Mouse (Mus musculus) testis, adult 2 months (tissue): ENCODE data around the gene Hscb. TPM values are rescaled to one million over a fixed set of nuclear protein-coding genes. Genes with fewer than 3 reads are reported as not detected.
A peak's percentile ranks its signal among the peaks of the same experiment; 100 is the strongest.

Source experiments
- H3K27ac ChIP-seq: fragments of 200-500 bp; 2 replicates; pipeline ENCODE4 v1.5.1; 2012; ENCODE audit warnings: low read depth, low read length; ENCODE audit not compliant: control insufficient read depth, insufficient read depth
- H3K27me3 ChIP-seq: fragments of 200-500 bp; 2 replicates; pipeline ENCODE4 v1.6.1; 2012; ENCODE audit warnings: mild to moderate bottlenecking, low read length, moderate library complexity; ENCODE audit not compliant: control insufficient read depth, insufficient read depth
- H3K36me3 ChIP-seq: fragments of 200-500 bp; 2 replicates; pipeline ENCODE4 v1.6.1; 2012; ENCODE audit warnings: mild to moderate bottlenecking, low read length; ENCODE audit not compliant: control insufficient read depth, insufficient read depth
- H3K4me1 ChIP-seq: fragments of 200-500 bp; 2 replicates; pipeline ENCODE4 v1.6.1; 2012; ENCODE audit warnings: low read length; ENCODE audit not compliant: control insufficient read depth, insufficient read depth
- H3K4me3 ChIP-seq: fragments of 200-500 bp; 2 replicates; pipeline ENCODE4 v1.5.1; 2012; ENCODE audit warnings: low read depth, mild to moderate bottlenecking, low read length, moderate library complexity, mixed read lengths; ENCODE audit not compliant: control insufficient read depth
- CTCF ChIP-seq: fragments of 200-500 bp; IDR thresholded peaks from 2 replicates; pipeline ENCODE4 v1.5.1; 2012; ENCODE audit warnings: low read depth, mild to moderate bottlenecking, inconsistent platforms, low read length, moderate library complexity; ENCODE audit not compliant: control insufficient read depth, insufficient read depth, insufficient replicate concordance
- POLR2A ChIP-seq: fragments of 200-500 bp; IDR thresholded peaks from 2 replicates; pipeline ENCODE4 v1.6.1; 2012; ENCODE audit warnings: low read depth, mild to moderate bottlenecking, inconsistent platforms, low read length, moderate library complexity; ENCODE audit not compliant: control insufficient read depth
- polyA plus RNA-seq: library from polyadenylated mRNA; depleted of rRNA; stranded (reverse); fragments of >200 nt; gene quantifications from 2 replicates; pipeline ENCODE4 v1.2.3, GENCODE M21; 2012

Hscb gene
- polyA plus RNA-seq, 1 experiment, result 16.3 TPM

DNA sequence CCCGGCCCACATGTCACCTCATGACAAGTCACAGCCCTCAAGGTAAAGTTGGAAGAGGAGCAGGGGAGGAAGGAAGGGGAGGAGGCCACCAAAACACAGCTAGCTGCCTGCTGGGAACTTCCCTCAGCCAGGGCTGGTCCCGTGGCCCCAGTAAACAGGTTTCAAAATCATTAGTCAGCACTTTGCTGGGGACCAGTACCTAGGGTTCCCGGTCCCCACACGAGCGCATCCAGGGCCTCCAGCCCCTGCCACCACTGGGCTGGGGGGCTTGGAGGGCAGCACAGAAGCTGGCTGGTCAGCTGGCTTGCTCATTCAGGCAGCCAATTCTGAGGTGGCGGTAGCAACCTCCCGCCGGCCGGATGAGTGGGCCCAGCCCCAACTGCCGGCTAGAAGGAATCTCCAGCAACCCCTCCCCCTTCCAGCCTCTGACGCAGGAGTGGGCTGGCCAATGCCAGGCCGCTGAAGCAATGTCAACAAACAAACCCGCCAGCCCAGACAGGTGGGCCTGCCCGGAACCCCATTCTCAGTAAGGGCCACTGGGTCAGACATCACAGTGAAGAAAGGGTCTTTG lies 31.4 kb downstream of the Hscb start:
- no peaks in the 10 kb centered on the region for H3K27me3 ChIP-seq
- TF ChIP-seq CTCF (no peak), POLR2A (peak; percentile 63)
- H3K4me3 ChIP-seq, result peak overlapping the region; percentile 98
- no peaks in the 10 kb centered on the region for H3K36me3 ChIP-seq
- peak overlapping the region; percentile 87 for H3K27ac ChIP-seq
- peaks cover 19% of the 10 kb centered on the region for H3K4me1 ChIP-seq

DNA sequence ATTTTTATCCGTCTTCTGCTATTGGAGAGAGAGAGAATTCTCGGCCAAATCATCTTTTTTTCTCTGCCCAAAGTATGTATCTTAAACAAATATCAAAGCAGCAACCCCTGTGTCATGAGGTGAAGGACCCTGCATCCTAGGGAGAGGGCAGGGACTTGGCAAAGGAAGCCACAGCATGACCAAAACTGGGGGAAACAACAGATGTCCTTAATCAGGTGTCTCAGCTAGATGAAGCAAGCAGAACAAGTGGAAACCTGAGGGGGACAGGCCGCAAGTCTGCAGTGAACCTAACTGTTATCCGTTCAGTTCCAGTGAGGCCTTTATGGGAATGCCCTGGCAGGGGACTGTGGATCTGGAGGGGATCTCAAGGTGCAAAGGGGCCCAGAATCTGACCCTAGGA lies 32.1 kb downstream of the Hscb start:
- TF ChIP-seq POLR2A, result no peak
- H3K4me3 ChIP-seq, result peak overlapping the region; percentile 98
- no peaks in the 10 kb centered on the region for H3K36me3 ChIP-seq
- no peak overlapping the region; the same call in 1 of the 2 replicates for H3K27ac ChIP-seq
- H3K4me1 ChIP-seq, result peaks cover 19% of the 10 kb centered on the region
- no peaks in the 10 kb centered on the region for H3K27me3 ChIP-seq

DNA sequence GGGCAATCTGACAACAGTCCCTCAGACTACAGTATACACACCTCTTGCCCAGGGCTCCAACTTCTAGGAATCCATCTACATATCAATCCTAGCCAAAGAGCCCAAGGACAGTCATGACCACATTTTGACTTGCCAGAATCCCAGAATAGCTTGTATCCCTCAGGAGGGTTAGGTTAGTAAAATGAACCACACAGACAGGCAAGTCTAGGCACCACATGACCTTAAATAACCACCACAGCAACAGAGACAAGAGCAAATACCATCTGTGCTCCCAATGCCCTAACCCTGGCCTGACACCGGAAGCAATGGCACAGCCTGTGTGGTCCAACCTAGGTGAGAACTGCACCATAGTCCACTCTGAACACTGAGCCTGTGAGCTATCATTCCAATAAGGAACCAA lies 32.9 kb downstream of the Hscb start:
- Histone ChIP-seq H3K27me3 (no peaks in the 10 kb centered on the region), H3K4me3 (peak overlapping the region; percentile 54), H3K36me3 (no peaks in the 10 kb centered on the region), H3K4me1 (peaks cover 19% of the 10 kb centered on the region), H3K27ac (no peak overlapping the region)
- TF ChIP-seq POLR2A (no peak), CTCF (no peak)

DNA sequence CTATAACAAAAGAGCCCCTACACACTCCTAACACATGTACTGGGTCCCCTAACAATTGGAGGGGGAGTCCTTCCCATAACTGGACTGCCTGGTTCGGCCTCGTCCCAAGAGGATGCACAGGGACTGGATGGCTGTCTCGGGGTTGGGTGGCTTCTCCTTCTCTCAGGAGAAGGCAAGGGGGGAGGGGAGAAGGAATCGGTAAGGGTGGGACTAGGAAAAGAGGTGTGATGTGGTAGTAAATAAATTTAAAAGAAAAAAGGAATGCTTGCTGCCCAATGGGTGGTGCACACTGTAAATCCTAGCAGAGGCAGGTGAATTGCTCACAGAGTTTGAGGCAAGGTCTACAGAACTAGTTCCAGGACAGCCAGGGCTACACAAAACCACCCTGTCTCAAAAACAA lies 33.4 kb downstream of the Hscb start:
- Histone ChIP-seq H3K4me3 (no peak overlapping the region), H3K27ac (no peak overlapping the region), H3K27me3 (no peaks in the 10 kb centered on the region), H3K4me1 (peaks cover 19% of the 10 kb centered on the region), H3K36me3 (no peaks in the 10 kb centered on the region)
- TF ChIP-seq CTCF, result no peak
- no peak for TF ChIP-seq POLR2A

DNA sequence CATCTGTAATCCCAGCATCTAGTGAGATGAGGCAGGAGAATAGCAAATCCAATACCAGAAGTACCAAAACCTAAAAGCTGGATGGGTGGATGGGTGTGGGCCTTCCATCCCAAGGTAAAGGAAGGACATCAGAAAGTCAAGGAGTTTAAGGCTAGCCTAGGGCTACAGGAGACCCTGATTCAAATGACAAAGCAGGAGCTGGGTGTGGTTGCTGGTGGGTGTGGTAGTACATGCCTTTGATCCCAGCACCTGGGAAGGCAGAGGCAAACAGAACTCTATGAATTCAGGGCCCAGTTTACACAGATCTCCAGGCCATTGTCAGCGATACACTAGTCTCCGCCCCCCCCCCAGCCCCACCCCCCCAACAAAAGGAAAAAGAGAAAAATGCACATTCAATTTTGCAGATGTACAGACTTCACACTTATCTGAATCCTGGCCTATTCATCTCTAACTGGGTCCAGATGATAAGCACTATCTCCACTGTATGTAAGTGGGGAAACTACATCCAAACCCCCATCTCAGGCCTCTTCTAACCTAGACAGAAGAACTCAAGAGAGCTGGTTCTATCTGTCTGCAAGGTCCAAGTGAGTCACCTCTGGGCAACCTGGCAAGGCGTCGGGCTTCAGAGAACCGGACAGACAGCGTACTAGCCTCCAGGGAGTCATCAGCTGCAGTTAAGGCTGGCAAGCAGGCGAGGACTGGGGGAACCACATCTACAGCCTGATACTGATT lies 35.4 kb downstream of the Hscb start:
- H3K4me3 ChIP-seq, result no peak overlapping the region
- peaks cover 16% of the 10 kb centered on the region for H3K4me1 ChIP-seq
- no peaks in the 10 kb centered on the region for H3K36me3 ChIP-seq
- no peak overlapping the region for H3K27ac ChIP-seq
- TF ChIP-seq CTCF (no peak), POLR2A (no peak)
- H3K27me3 ChIP-seq, result no peaks in the 10 kb centered on the region

DNA sequence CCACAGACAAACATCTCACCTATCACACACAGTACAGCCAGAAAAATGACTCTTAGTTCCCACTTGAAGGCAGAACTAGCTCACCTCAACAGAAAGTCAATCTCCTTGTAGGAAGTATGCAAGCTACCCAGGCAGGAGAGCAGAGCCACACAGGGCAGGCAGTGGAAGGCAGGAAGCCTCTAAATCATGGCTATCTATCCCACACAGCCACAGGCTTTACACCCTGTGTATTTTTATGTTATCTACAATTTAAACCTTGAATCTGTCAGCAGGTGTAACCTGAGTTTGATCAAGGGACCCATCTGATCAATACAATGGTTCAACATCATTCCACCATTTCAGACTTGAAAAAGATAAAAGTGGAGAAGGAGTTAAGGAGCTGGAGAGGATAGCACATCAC lies 36.8 kb downstream of the Hscb start:
- Histone ChIP-seq H3K4me1 (peaks cover 2% of the 10 kb centered on the region), H3K27ac (no peak overlapping the region), H3K27me3 (no peaks in the 10 kb centered on the region), H3K4me3 (no peak overlapping the region), H3K36me3 (no peaks in the 10 kb centered on the region; the same call in 1 of the 2 replicates)
- TF ChIP-seq CTCF (no peak), POLR2A (no peak)

DNA sequence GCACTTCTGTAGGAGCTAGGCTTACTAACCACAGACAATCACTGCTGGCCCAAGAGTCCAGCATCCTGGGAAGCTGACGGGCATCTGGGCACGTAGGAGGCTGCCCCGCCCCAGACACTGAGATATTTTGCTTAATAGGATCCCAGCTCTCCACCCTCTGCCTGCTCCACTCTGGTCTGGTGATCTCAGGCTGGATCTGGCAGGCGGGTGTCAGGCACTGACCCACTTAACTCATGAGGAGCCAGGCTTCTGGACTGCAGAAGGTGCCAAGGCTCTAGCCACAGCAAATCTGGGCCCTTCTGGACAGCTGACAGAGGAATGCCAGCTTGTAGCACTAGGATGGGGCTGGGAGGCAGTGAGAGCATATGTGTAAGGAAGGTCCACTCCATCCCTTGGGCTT lies 37.4 kb downstream of the Hscb start:
- TF ChIP-seq CTCF, result no peak
- TF ChIP-seq POLR2A, result no peak
- Histone ChIP-seq H3K27me3 (no peaks in the 10 kb centered on the region), H3K4me3 (no peak overlapping the region), H3K27ac (no peak overlapping the region), H3K36me3 (no peaks in the 10 kb centered on the region; the same call in none of the 2 replicates), H3K4me1 (no peaks in the 10 kb centered on the region; the same call in 1 of the 2 replicates)
